Mouse (Mus musculus): ENCODE results near the gene Col8a2. TPM values are rescaled to one million over a fixed set of nuclear protein-coding genes. Genes with fewer than 3 reads are reported as not detected.

Col8a2 gene
- polyA plus RNA-seq, 1 experiment from 2014 or later: 7.6 TPM

- no peak for ATAC-seq (ENCODE audit: low FRiP score)
These were observed 17.3 kb upstream of the Col8a2 start for GRCm38 (mm10) chr4:126269292-126269691.

GRCm38 (mm10) chr4:126273753-126274152 is 12.8 kb upstream of the Col8a2 start:
- 79% methylated on average over 13 of the region's 13 CpGs for WGBS
- H3K27ac ChIP-seq: no peak overlapping the region
- peaks cover 40% of the 10 kb centered on the region for H3K36me3 ChIP-seq
- peaks cover 12% of the 10 kb centered on the region; the same call in 1 of the 2 replicates for H3K4me1 ChIP-seq (replicated peaks)
- ATAC-seq (ENCODE audit: low FRiP score): no peak
- no peak overlapping the region for H3K9ac ChIP-seq
- H3K4me3 ChIP-seq: no peak overlapping the region
- no peaks in the 10 kb centered on the region for H3K27me3 ChIP-seq
- H3K9me3 ChIP-seq: no peaks in the 10 kb centered on the region
- no peak overlapping the region for H3K4me2 ChIP-seq

More at GRCm38 (mm10) chr4:126269292-126269691, 17.3 kb upstream of the Col8a2 start:
- no peak overlapping the region for H3K4me2 ChIP-seq
- peaks cover 23% of the 10 kb centered on the region for H3K36me3 ChIP-seq
- 79% methylated on average over 3 of the region's 3 CpGs for WGBS
- H3K4me3 ChIP-seq: no peak overlapping the region
- 0 out of 2 replicates have a peak, but pooled peaks cover 13% of the 10 kb centered on the region for H3K4me1 ChIP-seq (replicated peaks)
- no peak overlapping the region for H3K27ac ChIP-seq
- H3K27me3 ChIP-seq: no peaks in the 10 kb centered on the region
- H3K9me3 ChIP-seq: no peaks in the 10 kb centered on the region
- H3K9ac ChIP-seq: no peak overlapping the region

GRCm38 (mm10) chr4:126275081-126275480 is 11.5 kb upstream of the Col8a2 start:
- Histone ChIP-seq H3K9me3 (no peaks in the 10 kb centered on the region), H3K4me3 (no peak overlapping the region), H3K9ac (no peak overlapping the region), H3K27me3 (no peaks in the 10 kb centered on the region), H3K27ac (no peak overlapping the region), H3K4me2 (no peak overlapping the region), H3K36me3 (peaks cover 40% of the 10 kb centered on the region), H3K4me1 (replicated peaks) (peaks cover 12% of the 10 kb centered on the region; the same call in 1 of the 2 replicates)
- no peak for ATAC-seq (ENCODE audit: low FRiP score)
- WGBS: 88% methylated on average over 4 of the region's 4 CpGs

DNA sequence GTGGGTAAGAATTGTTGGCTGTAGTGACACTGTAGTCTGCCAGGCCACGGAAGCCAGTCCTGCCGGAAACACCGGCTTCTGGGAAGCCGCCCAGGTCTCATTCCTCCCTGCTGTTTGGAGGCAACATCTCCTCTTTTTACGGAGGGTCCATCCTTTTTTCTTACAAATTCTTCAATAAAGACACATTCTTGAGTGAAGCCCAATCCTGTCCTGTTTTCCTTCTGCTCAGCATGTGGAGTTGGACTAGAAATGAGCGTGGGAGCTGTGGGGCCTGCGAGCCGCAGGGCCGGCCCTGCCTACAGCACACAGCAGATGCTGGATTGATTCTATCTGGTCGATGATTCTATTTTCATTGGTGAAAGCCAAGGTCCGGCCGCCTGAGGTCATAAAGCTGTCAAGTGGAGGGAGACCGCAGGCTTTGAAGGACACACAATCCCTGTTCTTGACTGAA is 10.9 kb upstream of the Col8a2 start:
- 88% methylated on average over 13 of the region's 13 CpGs for WGBS
- Histone ChIP-seq H3K27me3 (no peaks in the 10 kb centered on the region), H3K4me3 (no peak overlapping the region), H3K36me3 (peaks cover 40% of the 10 kb centered on the region), H3K27ac (no peak overlapping the region), H3K9ac (no peak overlapping the region), H3K4me2 (no peak overlapping the region), H3K9me3 (no peaks in the 10 kb centered on the region), H3K4me1 (replicated peaks) (peaks cover 12% of the 10 kb centered on the region; the same call in 1 of the 2 replicates)
- no peak for ATAC-seq (ENCODE audit: low FRiP score)

GRCm38 (mm10) chr4:126277906-126278564 is 8.6 kb upstream of the Col8a2 start:
- no peak overlapping the region for H3K4me3 ChIP-seq
- H3K27ac ChIP-seq: no peak overlapping the region
- peak; percentile 61; the same call in 1 of the 2 replicates for ATAC-seq (ENCODE audit: low FRiP score)
- peaks cover 12% of the 10 kb centered on the region; the same call in 1 of the 2 replicates for H3K4me1 ChIP-seq (replicated peaks)
- 7% methylated on average over 13 of the region's 13 CpGs for WGBS
- H3K9ac ChIP-seq: no peak overlapping the region
- H3K4me2 ChIP-seq: 0 out of 2 replicates have a peak overlapping the region, but pooled peaks have one; percentile 9
- 0 out of 2 replicates have a peak, but pooled peaks cover under 1% of the 10 kb centered on the region for H3K27me3 ChIP-seq
- peaks cover 30% of the 10 kb centered on the region for H3K36me3 ChIP-seq
- H3K9me3 ChIP-seq: no peaks in the 10 kb centered on the region

GRCm38 (mm10) chr4:126278565-126278915 is 8.1 kb upstream of the Col8a2 start:
- WGBS: 48% methylated on average over 9 of the region's 9 CpGs
- Histone ChIP-seq H3K9ac (no peak overlapping the region), H3K4me1 (replicated peaks) (peaks cover 12% of the 10 kb centered on the region; the same call in 1 of the 2 replicates), H3K4me3 (no peak overlapping the region), H3K36me3 (peaks cover 24% of the 10 kb centered on the region), H3K27ac (no peak overlapping the region), H3K27me3 (peaks cover 6% of the 10 kb centered on the region; the same call in 1 of the 2 replicates), H3K9me3 (no peaks in the 10 kb centered on the region), H3K4me2 (no peak overlapping the region)
- ATAC-seq (ENCODE audit: low FRiP score): 0 out of 2 replicates have a peak, but pooled peaks have one; percentile 13

DNA sequence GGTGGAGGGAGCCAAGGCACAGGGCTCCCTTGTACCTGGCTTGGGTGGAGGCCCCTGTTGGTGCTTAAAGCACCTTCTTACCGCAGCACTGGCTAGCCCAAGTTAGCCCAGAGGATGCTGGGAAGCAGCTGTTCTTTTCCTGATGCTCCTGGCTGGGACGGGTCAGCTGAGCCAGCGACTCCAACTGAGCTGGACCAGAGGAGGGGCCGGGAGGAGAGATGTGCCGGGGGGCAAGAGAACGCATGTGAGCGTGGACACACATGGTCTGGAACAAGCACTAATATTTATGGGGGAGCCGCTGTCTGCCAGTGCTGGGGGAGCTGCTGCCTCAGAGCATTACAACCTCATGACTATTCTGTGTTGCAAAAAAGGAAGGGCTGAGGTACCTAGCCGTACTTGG is 7.6 kb upstream of the Col8a2 start:
- no peak overlapping the region; the same call in 1 of the 2 replicates for H3K9ac ChIP-seq
- H3K4me2 ChIP-seq: no peak overlapping the region
- H3K9me3 ChIP-seq: no peaks in the 10 kb centered on the region
- H3K36me3 ChIP-seq: peaks cover 20% of the 10 kb centered on the region
- H3K4me1 ChIP-seq (replicated peaks): peaks cover 12% of the 10 kb centered on the region; the same call in 1 of the 2 replicates
- 57% methylated on average over 9 of the region's 9 CpGs for WGBS
- ATAC-seq (ENCODE audit: low FRiP score): no peak
- H3K4me3 ChIP-seq: no peak overlapping the region
- H3K27ac ChIP-seq: no peak overlapping the region
- H3K27me3 ChIP-seq: peaks cover 10% of the 10 kb centered on the region

DNA sequence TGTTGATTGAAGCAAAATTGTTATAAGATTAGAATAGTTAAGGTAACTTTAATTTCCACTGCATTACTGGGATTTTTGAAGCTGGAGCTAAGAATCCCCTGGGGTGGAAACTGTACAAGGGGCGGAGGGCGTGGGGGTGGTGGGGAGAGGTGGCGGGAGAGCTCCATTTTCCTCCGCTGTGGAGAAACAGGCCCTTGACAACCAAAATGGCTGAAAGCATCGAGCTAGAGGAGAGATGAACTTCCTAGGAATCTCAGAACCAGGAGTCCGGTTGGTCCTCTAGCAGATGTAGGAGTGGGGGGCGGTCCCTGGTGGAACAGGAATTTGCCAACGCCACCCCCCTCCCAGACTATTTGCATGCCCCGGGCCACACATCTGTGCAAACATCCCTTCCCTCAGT is 4.9 kb upstream of the Col8a2 start:
- Histone ChIP-seq H3K4me1 (replicated peaks) (peaks cover 18% of the 10 kb centered on the region), H3K9me3 (no peaks in the 10 kb centered on the region), H3K9ac (no peak overlapping the region), H3K4me3 (no peak overlapping the region), H3K27me3 (peaks cover 34% of the 10 kb centered on the region), H3K36me3 (no peaks in the 10 kb centered on the region), H3K27ac (no peak overlapping the region), H3K4me2 (no peak overlapping the region)
- 70% methylated on average over 9 of the region's 9 CpGs for WGBS
- no peak for ATAC-seq (ENCODE audit: low FRiP score)

DNA sequence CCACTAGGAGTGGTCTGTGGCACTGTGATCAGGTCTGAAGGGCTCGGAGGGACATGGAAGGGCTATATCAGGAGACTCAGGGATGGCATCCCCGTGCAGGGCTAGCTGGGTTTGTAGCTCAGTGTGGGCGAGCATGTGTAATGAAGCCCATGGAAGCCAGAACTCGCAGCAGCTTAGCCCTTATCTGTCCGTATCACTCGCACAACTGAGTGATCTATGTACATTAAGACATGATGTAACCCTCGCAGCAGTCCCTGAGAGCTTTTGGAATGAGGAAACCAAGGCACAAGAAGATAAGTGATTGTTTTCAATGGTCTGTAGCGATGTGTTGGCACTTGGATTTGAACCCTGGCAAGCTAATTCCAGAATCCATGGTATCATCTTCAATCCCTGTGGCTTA is 3.0 kb upstream of the Col8a2 start:
- WGBS: 91% methylated on average over 8 of the region's 8 CpGs
- H3K4me3 ChIP-seq: no peak overlapping the region
- H3K4me2 ChIP-seq: no peak overlapping the region
- no peak overlapping the region for H3K27ac ChIP-seq
- H3K9ac ChIP-seq: no peak overlapping the region
- no peaks in the 10 kb centered on the region for H3K36me3 ChIP-seq
- peaks cover 52% of the 10 kb centered on the region for H3K27me3 ChIP-seq
- H3K9me3 ChIP-seq: no peaks in the 10 kb centered on the region
- peaks cover 23% of the 10 kb centered on the region for H3K4me1 ChIP-seq (replicated peaks)
- no peak for ATAC-seq (ENCODE audit: low FRiP score)

DNA sequence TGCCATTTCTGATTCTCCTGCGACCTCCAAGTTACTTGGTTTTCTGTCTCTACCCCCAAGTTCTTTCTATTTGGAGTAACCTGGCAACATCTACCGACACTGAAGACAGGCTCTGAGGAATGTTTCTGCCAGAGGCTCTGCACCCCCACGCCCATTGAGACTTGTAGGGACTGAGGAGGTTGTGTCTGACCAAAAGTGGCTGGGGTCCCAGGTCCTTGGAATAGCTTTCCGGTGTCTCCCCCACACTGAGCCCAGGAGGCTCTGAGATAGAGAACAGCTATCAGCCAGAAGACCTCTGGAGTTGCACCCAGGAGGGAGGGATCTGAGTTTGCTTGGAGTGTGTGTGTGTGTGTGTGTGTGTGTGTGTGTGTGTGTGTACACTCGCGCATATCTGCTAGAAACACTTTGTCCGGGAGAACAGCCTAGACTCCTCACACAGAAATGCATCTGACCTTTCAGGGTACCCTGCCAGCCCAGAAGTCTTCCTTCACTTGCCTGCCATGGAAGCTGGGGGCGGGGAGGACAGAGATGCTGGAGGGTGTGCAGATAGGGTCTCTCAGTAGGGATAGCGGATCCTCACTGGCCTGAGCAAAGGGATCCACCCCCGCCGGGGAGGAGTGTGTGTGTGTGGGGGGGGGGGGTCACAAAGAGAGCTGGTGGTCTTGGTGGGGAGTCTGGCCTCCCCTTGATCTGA is 856 bp downstream of the Col8a2 start:
- Histone ChIP-seq H3K36me3 (no peaks in the 10 kb centered on the region), H3K4me2 (0 out of 2 replicates have a peak overlapping the region, but pooled peaks have one; percentile 8), H3K27me3 (peaks cover 78% of the 10 kb centered on the region), H3K9me3 (no peaks in the 10 kb centered on the region), H3K27ac (no peak overlapping the region), H3K9ac (peak overlapping the region; percentile 24; the same call in 1 of the 2 replicates), H3K4me3 (peak overlapping the region; percentile 2; the same call in 1 of the 2 replicates), H3K4me1 (replicated peaks) (peaks cover 22% of the 10 kb centered on the region)
- WGBS: 30% methylated on average over 11 of the region's 11 CpGs
- ATAC-seq (ENCODE audit: low FRiP score): no peak

- H3K27ac ChIP-seq: no peak overlapping the region
- peaks cover 22% of the 10 kb centered on the region for H3K4me1 ChIP-seq (replicated peaks)
- peak overlapping the region; percentile 10; the same call in 1 of the 2 replicates for H3K4me2 ChIP-seq
- H3K9ac ChIP-seq: 0 out of 2 replicates have a peak overlapping the region, but pooled peaks have one; percentile 24
- ATAC-seq (ENCODE audit: low FRiP score): no peak
- H3K9me3 ChIP-seq: no peaks in the 10 kb centered on the region
- peak overlapping the region; percentile 2; the same call in 1 of the 2 replicates for H3K4me3 ChIP-seq
- 37% methylated on average over 17 of the region's 17 CpGs for WGBS
- peaks cover 75% of the 10 kb centered on the region for H3K27me3 ChIP-seq
- no peaks in the 10 kb centered on the region for H3K36me3 ChIP-seq
These were observed 1.6 kb downstream of the Col8a2 start for GRCm38 (mm10) chr4:126288085-126288666.

DNA sequence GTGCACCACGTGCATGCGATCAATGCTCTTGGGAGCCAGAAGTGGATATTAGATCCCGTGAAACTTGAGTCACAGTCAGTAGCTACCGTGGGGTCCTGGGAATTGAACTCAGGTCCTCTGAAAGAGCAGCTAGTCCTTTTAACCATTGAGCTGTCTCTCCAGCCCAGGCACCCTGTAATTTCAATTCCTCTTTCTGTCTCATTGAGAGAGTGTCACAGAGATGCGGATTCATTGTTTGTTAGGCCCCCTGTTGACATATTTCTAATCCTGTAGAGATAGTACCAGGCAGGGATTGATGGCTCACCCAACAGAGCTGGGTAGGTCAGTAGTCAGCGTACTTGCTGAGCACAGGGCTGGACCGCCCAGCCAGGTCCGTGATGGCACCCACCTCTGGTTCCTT is 3.7 kb downstream of the Col8a2 start:
- H3K4me2 ChIP-seq: no peak overlapping the region
- H3K9me3 ChIP-seq: no peaks in the 10 kb centered on the region
- 79% methylated on average over 8 of the region's 8 CpGs for WGBS
- H3K27me3 ChIP-seq: peaks cover 68% of the 10 kb centered on the region
- no peak overlapping the region for H3K4me3 ChIP-seq
- no peaks in the 10 kb centered on the region for H3K36me3 ChIP-seq
- no peak overlapping the region for H3K9ac ChIP-seq
- H3K27ac ChIP-seq: no peak overlapping the region
- peaks cover 22% of the 10 kb centered on the region for H3K4me1 ChIP-seq (replicated peaks)
- no peak for ATAC-seq (ENCODE audit: low FRiP score)

Measured in hindbrain, embryonic 13.5 days (tissue).